Mouse (Mus musculus) lung, postnatal 36 days (tissue): ENCODE measurements around the gene Idnk.

ENCODE experiments used
- DNase-seq: peaks from one replicate; pipeline ENCODE4 v3.0.0; 2022; ENCODE audit warnings: mixed read lengths

Gene Idnk

GRCm38 (mm10) chr13:58147760-58148159 lies 9.7 kb upstream of the Idnk start:
- DNase-seq = no peak

- peak; percentile 36 for DNase-seq
Observed at GRCm38 (mm10) chr13:58148256-58148831, 9.1 kb upstream of the Idnk start.

- peak; percentile 57 for DNase-seq
Observed at GRCm38 (mm10) chr13:58149033-58149558, 8.4 kb upstream of the Idnk start.

- DNase-seq = no peak
Observed at GRCm38 (mm10) chr13:58149629-58150028, 7.8 kb upstream of the Idnk start.

- no peak for DNase-seq
Observed at GRCm38 (mm10) chr13:58150442-58150841, 7.0 kb upstream of the Idnk start.

GRCm38 (mm10) chr13:58156031-58156430 lies 1.4 kb upstream of the Idnk start:
- peak; percentile 23 for DNase-seq

GRCm38 (mm10) chr13:58157036-58157435 lies 413 bp upstream of the Idnk start:
- no peak for DNase-seq

GRCm38 (mm10) chr13:58158099-58158912 lies 857 bp downstream of the Idnk start:
- peak; percentile 93 for DNase-seq

GRCm38 (mm10) chr13:58160761-58161160 lies 3.3 kb downstream of the Idnk start:
- DNase-seq = no peak

GRCm38 (mm10) chr13:58163343-58163742 lies 5.9 kb downstream of the Idnk start:
- DNase-seq = no peak

- no peak for DNase-seq
Observed at GRCm38 (mm10) chr13:58168119-58168518, 10.7 kb downstream of the Idnk start.

GRCm38 (mm10) chr13:58176105-58176504 lies 18.7 kb downstream of the Idnk start:
- no peak for DNase-seq

- peak; percentile 97 for DNase-seq
Observed at GRCm38 (mm10) chr13:58177511-58178208, 20.2 kb downstream of the Idnk start.

- no peak for DNase-seq
Observed at GRCm38 (mm10) chr13:58181607-58182551, 24.4 kb downstream of the Idnk start.

GRCm38 (mm10) chr13:58184111-58184510 lies 26.7 kb downstream of the Idnk start:
- no peak for DNase-seq

- DNase-seq = no peak
Observed at GRCm38 (mm10) chr13:58186281-58186680, 28.8 kb downstream of the Idnk start.

GRCm38 (mm10) chr13:58187751-58188150 lies 30.3 kb downstream of the Idnk start:
- no peak for DNase-seq

- peak; percentile 95 for DNase-seq
Observed at GRCm38 (mm10) chr13:58188412-58188811, 31.0 kb downstream of the Idnk start.

GRCm38 (mm10) chr13:58189473-58189872 lies 32.0 kb downstream of the Idnk start:
- DNase-seq = no peak

GRCm38 (mm10) chr13:58191516-58191915 lies 34.1 kb downstream of the Idnk start:
- DNase-seq = no peak

- no peak for DNase-seq
Observed at GRCm38 (mm10) chr13:58192146-58192545, 34.7 kb downstream of the Idnk start.

- no peak for DNase-seq
Observed at GRCm38 (mm10) chr13:58193221-58193620, 35.8 kb downstream of the Idnk start.
